Mouse (Mus musculus): ENCODE results near the gene Spast. TPM values are rescaled to one million over a fixed set of nuclear protein-coding genes. Genes with fewer than 3 reads are reported as not detected.

Spast gene
- total and polyA plus RNA-seq, 2 experiments = 5.6 to 15.0 TPM

DNA sequence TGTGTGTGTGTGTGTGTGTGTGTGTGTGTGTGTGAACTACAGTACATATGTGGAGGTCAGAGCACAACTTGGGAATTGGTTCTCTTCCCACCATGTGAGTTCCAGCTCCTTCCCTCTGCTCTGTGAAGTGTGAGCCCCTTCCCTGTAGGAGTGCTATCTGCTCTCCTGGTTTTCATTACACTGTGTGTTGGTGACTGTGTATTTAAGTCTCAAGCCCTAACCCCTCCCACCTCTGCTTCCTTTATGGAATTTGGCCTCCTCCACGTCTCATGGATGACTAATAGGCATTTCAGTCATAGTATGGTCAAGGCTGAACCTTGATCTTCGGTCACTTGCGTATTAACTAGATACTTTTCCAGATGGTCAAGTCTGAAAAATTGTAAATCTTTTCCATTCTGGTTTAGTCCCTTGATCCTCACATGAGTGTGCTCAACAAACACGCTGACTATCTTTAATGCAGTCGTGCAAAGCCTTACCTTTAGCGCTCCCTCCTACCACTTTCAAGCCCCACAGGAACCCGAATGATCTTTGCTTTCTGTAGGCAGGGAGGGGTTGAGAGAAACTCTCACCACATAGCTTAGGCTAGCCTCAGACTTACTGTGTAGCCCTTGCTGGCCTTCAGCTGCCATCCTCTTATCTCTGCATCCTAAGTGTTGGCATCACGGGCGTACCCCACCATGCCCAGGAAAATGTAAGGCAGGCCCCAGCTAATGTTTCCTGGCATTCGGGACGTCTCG lies 63.9 kb downstream of the Spast start:
- H3K79me2 ChIP-seq (ENCODE audit: control insufficient read depth, insufficient read depth, low read length) = no peaks in the 10 kb centered on the region
- DNase-seq (ENCODE audit: extremely low read depth, low read depth, low spot score) = no peak
- TF ChIP-seq POLR2A (IDR thresholded peaks at IDR 0.05; ENCODE audit: extremely low read depth, insufficient read depth, low read length) (no peak), CTCF (IDR thresholded peaks at IDR 0.05; ENCODE audit: low read depth, low read length) (no peak)
- H3K9ac ChIP-seq (ENCODE audit: low read depth, low read length) = no peak overlapping the region
- H3K4me3 ChIP-seq (ENCODE audit: insufficient read depth, low read depth, low read length) = no peak overlapping the region
- WGBS = 94% methylated on average over 12 of the region's 12 CpGs
- peaks cover 28% of the 10 kb centered on the region; the same call in 1 of the 2 replicates for H3K36me3 ChIP-seq (ENCODE audit: control insufficient read depth, insufficient read depth, low read length)
- H3K4me1 ChIP-seq (ENCODE audit: control insufficient read depth, insufficient read depth, low read length) = no peaks in the 10 kb centered on the region
- H3K27me3 ChIP-seq (ENCODE audit: control insufficient read depth, insufficient read depth, low read length) = no peaks in the 10 kb centered on the region
- H3K27ac ChIP-seq (replicated peaks; ENCODE audit: insufficient read depth, low read depth, low read length) = no peak overlapping the region

DNA sequence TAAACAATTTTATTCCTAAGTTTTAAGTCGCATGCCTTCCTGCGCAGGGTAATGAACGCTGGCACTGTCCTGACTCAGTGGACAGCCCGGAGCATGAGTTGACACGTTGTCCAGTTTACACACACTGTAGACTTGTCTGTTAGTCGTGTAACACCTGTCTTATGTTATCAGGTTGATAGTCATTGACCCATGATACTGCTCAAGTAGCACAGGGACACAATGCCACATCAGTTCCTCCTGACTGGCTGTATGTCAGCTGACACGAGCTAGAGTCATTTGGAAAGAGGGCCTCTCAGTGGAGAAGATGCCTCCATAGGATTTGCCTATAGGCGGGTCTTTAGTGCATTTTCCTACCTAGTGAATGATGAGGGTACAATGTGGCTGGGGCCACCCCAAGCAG lies 67.7 kb downstream of the Spast start:
- Histone ChIP-seq H3K4me1 (ENCODE audit: control insufficient read depth, insufficient read depth, low read length) (no peaks in the 10 kb centered on the region), H3K27me3 (ENCODE audit: control insufficient read depth, insufficient read depth, low read length) (no peaks in the 10 kb centered on the region), H3K27ac (replicated peaks; ENCODE audit: insufficient read depth, low read depth, low read length) (no peak overlapping the region), H3K4me3 (ENCODE audit: insufficient read depth, low read depth, low read length) (no peak overlapping the region), H3K36me3 (ENCODE audit: control insufficient read depth, insufficient read depth, low read length) (peaks cover 41% of the 10 kb centered on the region), H3K79me2 (ENCODE audit: control insufficient read depth, insufficient read depth, low read length) (no peaks in the 10 kb centered on the region), H3K9ac (ENCODE audit: low read depth, low read length) (no peak overlapping the region)
- TF ChIP-seq CTCF (IDR thresholded peaks at IDR 0.05; ENCODE audit: low read depth, low read length) = no peak
- no peak for TF ChIP-seq POLR2A (IDR thresholded peaks at IDR 0.05; ENCODE audit: extremely low read depth, insufficient read depth, low read length)
- WGBS = 87% methylated on average over 8 of the region's 8 CpGs
- DNase-seq (ENCODE audit: extremely low read depth, low read depth, low spot score) = no peak

- no peaks in the 10 kb centered on the region for H3K27me3 ChIP-seq (ENCODE audit: control insufficient read depth, insufficient read depth, low read length)
- H3K4me3 ChIP-seq (ENCODE audit: insufficient read depth, low read depth, low read length) = no peak overlapping the region
- H3K9ac ChIP-seq (ENCODE audit: low read depth, low read length) = no peak overlapping the region
- no peak for DNase-seq (ENCODE audit: extremely low read depth, low read depth, low spot score)
- TF ChIP-seq POLR2A (IDR thresholded peaks at IDR 0.05; ENCODE audit: extremely low read depth, insufficient read depth, low read length) = no peak
- peaks cover 29% of the 10 kb centered on the region for H3K36me3 ChIP-seq (ENCODE audit: control insufficient read depth, insufficient read depth, low read length)
- no peaks in the 10 kb centered on the region for H3K79me2 ChIP-seq (ENCODE audit: control insufficient read depth, insufficient read depth, low read length)
- no peak overlapping the region for H3K27ac ChIP-seq (replicated peaks; ENCODE audit: insufficient read depth, low read depth, low read length)
- WGBS = 80% methylated on average over 4 of the region's 4 CpGs
- no peaks in the 10 kb centered on the region for H3K4me1 ChIP-seq (ENCODE audit: control insufficient read depth, insufficient read depth, low read length)
These were observed 70.9 kb downstream of the Spast start for GRCm38 (mm10) chr17:74409722-74410121.

GRCm38 (mm10) chr17:74413324-74413723 lies 74.5 kb downstream of the Spast start:
- Histone ChIP-seq H3K9ac (ENCODE audit: low read depth, low read length) (no peak overlapping the region), H3K4me3 (ENCODE audit: insufficient read depth, low read depth, low read length) (no peak overlapping the region), H3K79me2 (ENCODE audit: control insufficient read depth, insufficient read depth, low read length) (no peaks in the 10 kb centered on the region), H3K4me1 (ENCODE audit: control insufficient read depth, insufficient read depth, low read length) (no peaks in the 10 kb centered on the region), H3K27me3 (ENCODE audit: control insufficient read depth, insufficient read depth, low read length) (no peaks in the 10 kb centered on the region), H3K36me3 (ENCODE audit: control insufficient read depth, insufficient read depth, low read length) (peaks cover 26% of the 10 kb centered on the region), H3K27ac (replicated peaks; ENCODE audit: insufficient read depth, low read depth, low read length) (no peak overlapping the region)
- TF ChIP-seq POLR2A (IDR thresholded peaks at IDR 0.05; ENCODE audit: extremely low read depth, insufficient read depth, low read length) = no peak
- no peak for TF ChIP-seq CTCF (IDR thresholded peaks at IDR 0.05; ENCODE audit: low read depth, low read length)
- no peak for DNase-seq (ENCODE audit: extremely low read depth, low read depth, low spot score)
- WGBS = 91% methylated on average over 8 of the region's 8 CpGs

DNA sequence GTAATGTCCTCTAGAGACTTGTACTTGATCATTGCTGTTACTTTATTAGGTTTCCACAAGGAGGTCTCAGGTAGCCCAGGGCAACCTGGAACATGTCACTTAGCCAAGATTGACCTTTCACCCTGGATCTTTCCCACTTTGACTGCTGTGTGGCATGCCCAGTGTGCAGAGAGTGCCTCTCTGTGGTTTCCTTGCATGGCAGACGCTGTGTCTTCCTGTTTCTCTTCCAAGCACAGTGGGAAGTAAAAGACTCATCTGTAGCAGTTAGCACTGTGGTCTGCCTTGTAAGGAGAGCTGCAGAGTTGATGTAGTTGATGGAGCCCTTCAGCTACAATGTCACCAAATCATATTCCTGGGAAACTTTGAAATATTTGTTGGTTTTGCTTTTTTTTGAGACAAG lies 75.9 kb downstream of the Spast start:
- Histone ChIP-seq H3K4me1 (ENCODE audit: control insufficient read depth, insufficient read depth, low read length) (no peaks in the 10 kb centered on the region), H3K27me3 (ENCODE audit: control insufficient read depth, insufficient read depth, low read length) (no peaks in the 10 kb centered on the region), H3K4me3 (ENCODE audit: insufficient read depth, low read depth, low read length) (no peak overlapping the region), H3K79me2 (ENCODE audit: control insufficient read depth, insufficient read depth, low read length) (no peaks in the 10 kb centered on the region), H3K27ac (replicated peaks; ENCODE audit: insufficient read depth, low read depth, low read length) (no peak overlapping the region), H3K36me3 (ENCODE audit: control insufficient read depth, insufficient read depth, low read length) (peaks cover 28% of the 10 kb centered on the region), H3K9ac (ENCODE audit: low read depth, low read length) (no peak overlapping the region)
- no peak for DNase-seq (ENCODE audit: extremely low read depth, low read depth, low spot score)
- TF ChIP-seq CTCF (IDR thresholded peaks at IDR 0.05; ENCODE audit: low read depth, low read length) (no peak), POLR2A (IDR thresholded peaks at IDR 0.05; ENCODE audit: extremely low read depth, insufficient read depth, low read length) (no peak)
- 74% methylated on average over 1 of the region's 1 CpGs for WGBS

- Histone ChIP-seq H3K4me3 (ENCODE audit: insufficient read depth, low read depth, low read length) (no peak overlapping the region), H3K79me2 (ENCODE audit: control insufficient read depth, insufficient read depth, low read length) (no peaks in the 10 kb centered on the region), H3K27me3 (ENCODE audit: control insufficient read depth, insufficient read depth, low read length) (no peaks in the 10 kb centered on the region), H3K36me3 (ENCODE audit: control insufficient read depth, insufficient read depth, low read length) (peaks cover 28% of the 10 kb centered on the region), H3K4me1 (ENCODE audit: control insufficient read depth, insufficient read depth, low read length) (no peaks in the 10 kb centered on the region), H3K27ac (replicated peaks; ENCODE audit: insufficient read depth, low read depth, low read length) (no peak overlapping the region), H3K9ac (ENCODE audit: low read depth, low read length) (no peak overlapping the region)
- TF ChIP-seq CTCF (IDR thresholded peaks at IDR 0.05; ENCODE audit: low read depth, low read length) (no peak), POLR2A (IDR thresholded peaks at IDR 0.05; ENCODE audit: extremely low read depth, insufficient read depth, low read length) (no peak)
- DNase-seq (ENCODE audit: extremely low read depth, low read depth, low spot score) = no peak
- 94% methylated on average over 8 of the region's 8 CpGs for WGBS
These were observed 78.1 kb downstream of the Spast start for GRCm38 (mm10) chr17:74416841-74417360.

Measured in liver, adult 2 months (tissue).